Mouse (Mus musculus) hindbrain, postnatal 0 days (tissue): Measurements from ENCODE around the gene Wdr77. TPM values are rescaled to one million over a fixed set of nuclear protein-coding genes. Genes with fewer than 3 reads are reported as not detected.
A peak's percentile ranks its signal among the peaks of the same experiment; 100 is the strongest.
"Not testable (repeated sequence)": the region's sequence is repeated elsewhere in the genome, so short reads cannot be mapped to it uniquely, and the experiment has no call there.

ENCODE experiments used
- ATAC-seq: fragments of 200-750 bp; cut with Nextera tagmentation; 2 replicates; pipeline ENCODE4 v1.8.0; 2017; ENCODE audit warnings: mild to moderate bottlenecking, moderate TSS enrichment, moderate library complexity
- DNase-seq: peaks from one replicate; pipeline ENCODE4 v3.0.0-alpha.2; 2015; ENCODE audit warnings: low spot score
- H3K27ac ChIP-seq: fragments of 300-500 bp; sonication (generic); 2 replicates; pipeline ENCODE4 v1.5.1; 2014; ENCODE audit warnings: mild to moderate bottlenecking
- H3K27me3 ChIP-seq: fragments of 300-500 bp; sonication (generic); 2 replicates; pipeline ENCODE4 v1.6.1; 2014; ENCODE audit warnings: low read length, mixed read lengths; ENCODE audit not compliant: insufficient read depth
- H3K36me3 ChIP-seq: fragments of 300-500 bp; sonication (generic); 2 replicates; pipeline ENCODE4 v1.6.1; 2014; ENCODE audit warnings: low read length, mixed read lengths; ENCODE audit not compliant: insufficient read depth
- H3K4me1 ChIP-seq: fragments of 300-500 bp; sonication (generic); 2 replicates; pipeline ENCODE4 v1.6.1; 2014; ENCODE audit warnings: antibody characterized with exemption, low read length, mixed read lengths; ENCODE audit not compliant: insufficient read depth
- H3K4me2 ChIP-seq: fragments of 300-500 bp; sonication (generic); 2 replicates; pipeline ENCODE4 v1.6.1; 2014; ENCODE audit warnings: low read depth, mild to moderate bottlenecking, low read length, moderate library complexity, mixed read lengths
- H3K4me3 ChIP-seq: fragments of 300-500 bp; sonication (generic); 2 replicates; pipeline ENCODE4 v1.5.1; 2014; ENCODE audit warnings: low read length
- H3K9ac ChIP-seq: fragments of 300-500 bp; sonication (generic); replicated peaks from 2 replicates; pipeline ENCODE4 v1.6.1; 2014; ENCODE audit warnings: mild to moderate bottlenecking, low read length, moderate library complexity, mixed read lengths
- H3K9me3 ChIP-seq: fragments of 300-500 bp; sonication (generic); 2 replicates; pipeline ENCODE4 v1.6.1; 2016; ENCODE audit warnings: low read length, mixed read lengths
- CTCF ChIP-seq: IDR thresholded peaks from 2 replicates; pipeline ENCODE4 v1.5.1; 2016; ENCODE audit warnings: antibody characterized with exemption, control low read depth, low read depth
- WGBS: fragments of 180-500 bp; shearing (Covaris S2); extraction: QIAGEN DNeasy Blood & Tissue Kit; methylation state at CpG from one replicate; pipeline ENCODE4 v1.1.7; 2014; 5-methylcytosine and 5-hydroxymethylcytosine counted together
- polyA plus RNA-seq: library from polyadenylated mRNA; unstranded; fragments of >200 nt; fragmentation: Nextera tagmentation; extraction: Ambion mirVana; gene quantifications from 2 replicates; pipeline ENCODE4 v1.2.1, GENCODE M21; 2015
- total RNA-seq: library from RNA; depleted of rRNA; stranded (reverse); fragments of >200 nt; gene quantifications from 2 replicates; pipeline ENCODE4 v1.2.3, GENCODE M21; 2014; rRNA removed

The Wdr77 gene
- total and polyA plus RNA-seq, 2 experiments from 2014 or later, result 70.7 to 88.0 TPM

GRCm38 (mm10) chr3:106001416-106002370, 42.5 kb downstream of the Wdr77 start:
- 19% methylated on average over 17 of the region's 17 CpGs for WGBS
- DNase-seq, result peak; percentile 72
- H3K27ac ChIP-seq, result no peak overlapping the region

GRCm38 (mm10) chr3:106003360-106003759, 44.2 kb downstream of the Wdr77 start:
- WGBS, result 70% methylated on average over 10 of the region's 10 CpGs

More at GRCm38 (mm10) chr3:106001416-106002370, 42.5 kb downstream of the Wdr77 start:
- H3K9ac ChIP-seq, result no peak overlapping the region
- H3K4me3 ChIP-seq, result peak overlapping the region; percentile 28
- no peaks in the 10 kb centered on the region for H3K4me1 ChIP-seq
- TF ChIP-seq CTCF, result no peak
- H3K9me3 ChIP-seq, result no peaks in the 10 kb centered on the region
- H3K36me3 ChIP-seq, result no peaks in the 10 kb centered on the region
- H3K27me3 ChIP-seq, result no peaks in the 10 kb centered on the region
- peak overlapping the region; percentile 57 for H3K4me2 ChIP-seq
- peak; percentile 95 for ATAC-seq

GRCm38 (mm10) chr3:106014546-106014945, 55.4 kb downstream of the Wdr77 start, which contains the start of gene Pifo:
Gene Pifo (minus strand): TSS chr3:106014646.
- no peak for TF ChIP-seq CTCF

More at GRCm38 (mm10) chr3:106003360-106003759, 44.2 kb downstream of the Wdr77 start:
- not testable (repeated sequence) for H3K4me2 ChIP-seq, H3K9ac ChIP-seq, H3K36me3 ChIP-seq, H3K27me3 ChIP-seq, ATAC-seq, H3K9me3 ChIP-seq, DNase-seq, H3K4me1 ChIP-seq, H3K4me3 ChIP-seq, H3K27ac ChIP-seq

More at GRCm38 (mm10) chr3:106014546-106014945, 55.4 kb downstream of the Wdr77 start, which contains the start of gene Pifo:
- Histone ChIP-seq H3K9ac (no peak within 1 kb of the TSS), H3K27me3 (no peaks in the 10 kb centered on the region), H3K4me1 (no peaks in the 10 kb centered on the region), H3K4me2 (no peak within 1 kb of the TSS), H3K4me3 (no peak within 1 kb of the TSS), H3K27ac (no peak within 1 kb of the TSS), H3K9me3 (no peaks in the 10 kb centered on the region), H3K36me3 (no peaks in the 10 kb centered on the region)
- 79% methylated on average over 2 of the region's 2 CpGs for WGBS
- DNase-seq, result no peak
- ATAC-seq, result no peak

Other genes with a start within 250 kb of the Wdr77 start
- 17.1 and 19.0 TPM in 2 replicates for gene Rap1a, start 158.0 kb upstream of the Wdr77 start, total RNA-seq
- 78.6 and 85.8 TPM in 2 replicates for gene Rap1a, start 158.0 kb upstream of the Wdr77 start, polyA plus RNA-seq
- 0.16 and 0.93 TPM in 2 replicates for gene Adora3, start 88.5 kb upstream of the Wdr77 start, total RNA-seq
- 0.18 and 0.32 TPM in 2 replicates for gene Adora3, start 88.5 kb upstream of the Wdr77 start, polyA plus RNA-seq
- not detected in 2 replicates for gene Tmigd3, start 88.5 kb upstream of the Wdr77 start, total RNA-seq
- gene Tmigd3, start 88.5 kb upstream of the Wdr77 start, polyA plus RNA-seq, result not detected in 2 replicates
- 0.14 and 0.21 TPM in 2 replicates for gene I830077J02Rik, start 26.7 kb upstream of the Wdr77 start, total RNA-seq
- 0.39 and 0.41 TPM in 2 replicates for gene I830077J02Rik, start 26.7 kb upstream of the Wdr77 start, polyA plus RNA-seq
- 233 and 276 TPM in 2 replicates for gene Atp5f1, start 730 bp downstream of the Wdr77 start, total RNA-seq
- gene Atp5f1, start 730 bp downstream of the Wdr77 start, polyA plus RNA-seq, result 607 and 619 TPM in 2 replicates
- 5.0 and 6.3 TPM in 2 replicates for gene Ovgp1, start 14.3 kb downstream of the Wdr77 start, total RNA-seq
- 4.5 and 5.3 TPM in 2 replicates for gene Ovgp1, start 14.3 kb downstream of the Wdr77 start, polyA plus RNA-seq
- 2.0 and 4.3 TPM in 2 replicates for gene Pifo, start 55.3 kb downstream of the Wdr77 start, total RNA-seq
- gene Pifo, start 55.3 kb downstream of the Wdr77 start, polyA plus RNA-seq, result 9.8 and 11.1 TPM in 2 replicates
- not detected in 2 replicates for gene Chil5, start 73.4 kb downstream of the Wdr77 start, total RNA-seq
- 0.23 and 0.30 TPM in 2 replicates for gene Chil5, start 73.4 kb downstream of the Wdr77 start, polyA plus RNA-seq
- 1.2 and 2.0 TPM in 2 replicates for gene Chia1, start 153.9 kb downstream of the Wdr77 start, total RNA-seq
- gene Chia1, start 153.9 kb downstream of the Wdr77 start, polyA plus RNA-seq, result 1.4 and 2.0 TPM in 2 replicates
- 0.18 TPM in 1 of 2 replicates, not detected in the other for gene Chil3, start 208.2 kb downstream of the Wdr77 start, total RNA-seq
- gene Chil3, start 208.2 kb downstream of the Wdr77 start, polyA plus RNA-seq, result 0.19 and 0.43 TPM in 2 replicates